Mouse (Mus musculus): ENCODE results near the gene Ctnna2. TPM values are rescaled to one million over a fixed set of nuclear protein-coding genes. Genes with fewer than 3 reads are reported as not detected.

The Ctnna2 gene
- polyA plus RNA-seq, 1 experiment from 2014 or later = 119 TPM

GRCm38 (mm10) chr6:77218875-77219274, 760.6 kb downstream of the Ctnna2 start:
- H3K9me3 ChIP-seq (ENCODE audit: control insufficient read depth, low read length) = no peaks in the 10 kb centered on the region
- no peak overlapping the region for H3K4me3 ChIP-seq (ENCODE audit: low read length)
- H3K36me3 ChIP-seq (ENCODE audit: control insufficient read depth, insufficient read depth, low read length) = no peaks in the 10 kb centered on the region
- no peaks in the 10 kb centered on the region for H3K27me3 ChIP-seq (replicated peaks; ENCODE audit: control insufficient read depth, insufficient read depth, low read length)
- H3K9ac ChIP-seq (ENCODE audit: low read depth, low read length) = no peak overlapping the region
- no peak for ATAC-seq
- peaks cover 13% of the 10 kb centered on the region for H3K4me1 ChIP-seq (ENCODE audit: control insufficient read depth, insufficient read depth, low read depth, low read length)
- no peak overlapping the region for H3K4me2 ChIP-seq (ENCODE audit: low read length)
- H3K27ac ChIP-seq (ENCODE audit: low read depth, low read length) = no peak overlapping the region

DNA sequence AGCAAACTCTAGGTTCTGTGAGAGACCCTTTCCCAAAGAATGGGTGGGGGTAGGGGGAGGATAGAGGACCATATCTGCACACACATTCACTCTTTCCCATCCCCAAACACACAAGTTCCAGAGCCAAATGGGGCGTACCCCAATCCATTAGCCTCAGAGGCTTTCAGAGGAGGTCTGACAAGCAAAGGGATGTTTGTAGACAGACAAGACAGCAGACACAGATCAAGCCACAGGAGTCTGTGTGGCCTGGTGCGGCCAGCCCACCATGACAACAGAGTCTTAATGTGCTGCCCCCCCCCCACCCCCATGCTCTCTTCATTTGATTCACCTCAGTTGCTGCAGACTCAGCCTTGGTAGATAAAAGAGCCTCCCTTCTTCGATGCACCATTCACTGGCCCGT, 764.2 kb downstream of the Ctnna2 start:
- Histone ChIP-seq H3K27me3 (replicated peaks; ENCODE audit: control insufficient read depth, insufficient read depth, low read length) (no peaks in the 10 kb centered on the region), H3K4me2 (ENCODE audit: low read length) (no peak overlapping the region), H3K27ac (ENCODE audit: low read depth, low read length) (no peak overlapping the region), H3K4me1 (ENCODE audit: control insufficient read depth, insufficient read depth, low read depth, low read length) (peaks cover 9% of the 10 kb centered on the region), H3K4me3 (ENCODE audit: low read length) (no peak overlapping the region), H3K9ac (ENCODE audit: low read depth, low read length) (no peak overlapping the region), H3K9me3 (ENCODE audit: control insufficient read depth, low read length) (no peaks in the 10 kb centered on the region), H3K36me3 (ENCODE audit: control insufficient read depth, insufficient read depth, low read length) (no peaks in the 10 kb centered on the region)
- peak; percentile 71 for ATAC-seq
- 25% methylated on average over 4 of the region's 4 CpGs for WGBS

GRCm38 (mm10) chr6:77213757-77214409, 765.6 kb downstream of the Ctnna2 start:
- no peak overlapping the region for H3K9ac ChIP-seq (ENCODE audit: low read depth, low read length)
- H3K4me1 ChIP-seq (ENCODE audit: control insufficient read depth, insufficient read depth, low read depth, low read length) = peaks cover 9% of the 10 kb centered on the region
- no peak overlapping the region for H3K4me2 ChIP-seq (ENCODE audit: low read length)
- peak; percentile 59 for ATAC-seq
- H3K36me3 ChIP-seq (ENCODE audit: control insufficient read depth, insufficient read depth, low read length) = no peaks in the 10 kb centered on the region
- H3K4me3 ChIP-seq (ENCODE audit: low read length) = no peak overlapping the region
- 12% methylated on average over 3 of the region's 3 CpGs for WGBS
- no peaks in the 10 kb centered on the region for H3K27me3 ChIP-seq (replicated peaks; ENCODE audit: control insufficient read depth, insufficient read depth, low read length)
- no peak overlapping the region for H3K27ac ChIP-seq (ENCODE audit: low read depth, low read length)
- H3K9me3 ChIP-seq (ENCODE audit: control insufficient read depth, low read length) = no peaks in the 10 kb centered on the region

GRCm38 (mm10) chr6:77209929-77210328, 769.6 kb downstream of the Ctnna2 start:
- H3K9ac ChIP-seq (ENCODE audit: low read depth, low read length) = no peak overlapping the region
- no peaks in the 10 kb centered on the region for H3K9me3 ChIP-seq (ENCODE audit: control insufficient read depth, low read length)
- no peak for ATAC-seq
- no peak overlapping the region for H3K4me2 ChIP-seq (ENCODE audit: low read length)
- H3K27me3 ChIP-seq (replicated peaks; ENCODE audit: control insufficient read depth, insufficient read depth, low read length) = no peaks in the 10 kb centered on the region
- H3K4me3 ChIP-seq (ENCODE audit: low read length) = no peak overlapping the region
- 74% methylated on average over 3 of the region's 3 CpGs for WGBS
- H3K36me3 ChIP-seq (ENCODE audit: control insufficient read depth, insufficient read depth, low read length) = no peaks in the 10 kb centered on the region
- no peak overlapping the region for H3K27ac ChIP-seq (ENCODE audit: low read depth, low read length)
- peaks cover 9% of the 10 kb centered on the region for H3K4me1 ChIP-seq (ENCODE audit: control insufficient read depth, insufficient read depth, low read depth, low read length)

- no peak overlapping the region for H3K4me3 ChIP-seq (ENCODE audit: low read length)
- no peak overlapping the region for H3K9ac ChIP-seq (ENCODE audit: low read depth, low read length)
- no peaks in the 10 kb centered on the region for H3K27me3 ChIP-seq (replicated peaks; ENCODE audit: control insufficient read depth, insufficient read depth, low read length)
- no peak overlapping the region for H3K4me2 ChIP-seq (ENCODE audit: low read length)
- no peaks in the 10 kb centered on the region for H3K9me3 ChIP-seq (ENCODE audit: control insufficient read depth, low read length)
- no peak overlapping the region for H3K27ac ChIP-seq (ENCODE audit: low read depth, low read length)
- WGBS = 77% methylated on average over 1 of the region's 1 CpGs
- peaks cover 9% of the 10 kb centered on the region for H3K4me1 ChIP-seq (ENCODE audit: control insufficient read depth, insufficient read depth, low read depth, low read length)
- no peak for ATAC-seq
- no peaks in the 10 kb centered on the region for H3K36me3 ChIP-seq (ENCODE audit: control insufficient read depth, insufficient read depth, low read length)
Measured at GRCm38 (mm10) chr6:77209183-77209582, 770.3 kb downstream of the Ctnna2 start.

DNA sequence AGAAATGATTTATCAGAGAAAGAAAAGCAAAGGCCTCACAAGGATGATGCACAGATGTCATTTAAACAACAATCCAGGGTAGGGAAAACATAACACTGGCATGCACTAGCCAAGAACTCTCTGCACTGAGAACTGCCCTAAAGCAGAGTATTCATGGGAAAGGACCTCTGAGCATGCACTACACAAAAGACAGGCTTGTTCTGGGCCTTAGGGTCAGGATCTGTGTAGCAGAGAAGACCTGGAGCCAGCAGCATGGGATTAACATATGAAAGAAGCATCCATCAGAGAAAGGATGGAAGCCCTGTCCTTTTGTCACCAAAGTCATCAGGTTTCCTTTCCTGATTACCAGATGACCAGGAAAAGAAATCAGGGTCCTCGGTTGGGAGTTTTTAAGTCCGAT, 780.1 kb downstream of the Ctnna2 start:
- WGBS = 12% methylated on average over 2 of the region's 2 CpGs
- Histone ChIP-seq H3K27ac (ENCODE audit: low read depth, low read length) (no peak overlapping the region), H3K4me3 (ENCODE audit: low read length) (no peak overlapping the region), H3K4me1 (ENCODE audit: control insufficient read depth, insufficient read depth, low read depth, low read length) (no peaks in the 10 kb centered on the region; the same call in 1 of the 2 replicates), H3K36me3 (ENCODE audit: control insufficient read depth, insufficient read depth, low read length) (no peaks in the 10 kb centered on the region), H3K9ac (ENCODE audit: low read depth, low read length) (no peak overlapping the region), H3K27me3 (replicated peaks; ENCODE audit: control insufficient read depth, insufficient read depth, low read length) (no peaks in the 10 kb centered on the region), H3K4me2 (ENCODE audit: low read length) (no peak overlapping the region), H3K9me3 (ENCODE audit: control insufficient read depth, low read length) (no peaks in the 10 kb centered on the region)
- no peak for ATAC-seq

DNA sequence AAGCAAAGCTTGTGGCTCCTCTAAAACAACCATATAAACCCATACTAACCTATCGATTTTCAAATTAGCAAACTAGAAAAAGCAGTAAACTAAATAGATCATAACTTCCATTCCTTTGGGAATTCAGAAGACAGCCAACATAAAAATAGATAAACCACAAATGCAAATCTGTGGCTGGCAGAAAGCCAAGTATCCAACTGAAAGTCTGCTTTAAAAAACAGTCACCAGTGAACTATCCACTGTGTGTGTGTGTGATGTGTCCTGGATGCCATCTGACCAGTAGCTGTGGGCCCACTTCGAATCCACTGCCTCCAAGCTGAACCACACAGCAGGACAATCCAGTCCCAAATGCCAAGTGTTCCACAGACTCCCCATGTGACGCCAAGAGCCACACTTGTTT, 782.8 kb downstream of the Ctnna2 start:
- Histone ChIP-seq H3K27me3 (replicated peaks; ENCODE audit: control insufficient read depth, insufficient read depth, low read length) (no peaks in the 10 kb centered on the region), H3K4me1 (ENCODE audit: control insufficient read depth, insufficient read depth, low read depth, low read length) (no peaks in the 10 kb centered on the region; the same call in 1 of the 2 replicates), H3K9ac (ENCODE audit: low read depth, low read length) (no peak overlapping the region), H3K9me3 (ENCODE audit: control insufficient read depth, low read length) (no peaks in the 10 kb centered on the region), H3K4me2 (ENCODE audit: low read length) (no peak overlapping the region), H3K36me3 (ENCODE audit: control insufficient read depth, insufficient read depth, low read length) (no peaks in the 10 kb centered on the region), H3K27ac (ENCODE audit: low read depth, low read length) (no peak overlapping the region), H3K4me3 (ENCODE audit: low read length) (no peak overlapping the region)
- 87% methylated on average over 3 of the region's 3 CpGs for WGBS
- ATAC-seq = no peak

GRCm38 (mm10) chr6:77191635-77192034, 787.9 kb downstream of the Ctnna2 start:
- Histone ChIP-seq H3K9ac (ENCODE audit: low read depth, low read length) (no peak overlapping the region), H3K9me3 (ENCODE audit: control insufficient read depth, low read length) (no peaks in the 10 kb centered on the region), H3K4me3 (ENCODE audit: low read length) (no peak overlapping the region), H3K36me3 (ENCODE audit: control insufficient read depth, insufficient read depth, low read length) (no peaks in the 10 kb centered on the region), H3K4me2 (ENCODE audit: low read length) (no peak overlapping the region), H3K4me1 (ENCODE audit: control insufficient read depth, insufficient read depth, low read depth, low read length) (no peaks in the 10 kb centered on the region), H3K27ac (ENCODE audit: low read depth, low read length) (no peak overlapping the region), H3K27me3 (replicated peaks; ENCODE audit: control insufficient read depth, insufficient read depth, low read length) (no peaks in the 10 kb centered on the region)
- WGBS = 58% methylated on average over 4 of the region's 4 CpGs
- no peak for ATAC-seq

GRCm38 (mm10) chr6:77188628-77189027, 790.9 kb downstream of the Ctnna2 start:
- Histone ChIP-seq H3K9me3 (ENCODE audit: control insufficient read depth, low read length) (no peaks in the 10 kb centered on the region), H3K4me3 (ENCODE audit: low read length) (no peak overlapping the region), H3K9ac (ENCODE audit: low read depth, low read length) (no peak overlapping the region), H3K27ac (ENCODE audit: low read depth, low read length) (no peak overlapping the region), H3K27me3 (replicated peaks; ENCODE audit: control insufficient read depth, insufficient read depth, low read length) (no peaks in the 10 kb centered on the region), H3K4me2 (ENCODE audit: low read length) (no peak overlapping the region), H3K4me1 (ENCODE audit: control insufficient read depth, insufficient read depth, low read depth, low read length) (no peaks in the 10 kb centered on the region), H3K36me3 (ENCODE audit: control insufficient read depth, insufficient read depth, low read length) (no peaks in the 10 kb centered on the region)
- WGBS = 39% methylated on average over 2 of the region's 2 CpGs
- ATAC-seq = no peak

- no peak overlapping the region for H3K4me3 ChIP-seq (ENCODE audit: low read length)
- no peaks in the 10 kb centered on the region for H3K27me3 ChIP-seq (replicated peaks; ENCODE audit: control insufficient read depth, insufficient read depth, low read length)
- H3K9ac ChIP-seq (ENCODE audit: low read depth, low read length) = no peak overlapping the region
- H3K9me3 ChIP-seq (ENCODE audit: control insufficient read depth, low read length) = no peaks in the 10 kb centered on the region
- no peaks in the 10 kb centered on the region for H3K36me3 ChIP-seq (ENCODE audit: control insufficient read depth, insufficient read depth, low read length)
- no peak overlapping the region for H3K4me2 ChIP-seq (ENCODE audit: low read length)
- no peak for ATAC-seq
- no peaks in the 10 kb centered on the region for H3K4me1 ChIP-seq (ENCODE audit: control insufficient read depth, insufficient read depth, low read depth, low read length)
- WGBS = 69% methylated on average over 4 of the region's 4 CpGs
- H3K27ac ChIP-seq (ENCODE audit: low read depth, low read length) = no peak overlapping the region
Measured at GRCm38 (mm10) chr6:77185751-77186150, 793.7 kb downstream of the Ctnna2 start.

Measured in hindbrain, embryonic 16.5 days (tissue).